Mouse (Mus musculus) thymus, postnatal 10 days (tissue): Measurements from ENCODE around the gene Mettl7a3.
"Not testable (repeated sequence)": the region's sequence is repeated elsewhere in the genome, so short reads cannot be mapped to it uniquely, and the experiment has no call there.

Experiments used
- DNase-seq, 2 experiments: peaks; one replicate each; pipeline ENCODE4 v3.0.0; 2021; ENCODE audit warnings: low spot score in 2 of 2

The Mettl7a3 gene

GRCm38 (mm10) chr15:100330739-100331138 is 4.0 kb upstream of the Mettl7a3 start:
- DNase-seq = no peak

GRCm38 (mm10) chr15:100332077-100332961 is 2.4 kb upstream of the Mettl7a3 start:
- not testable (repeated sequence) for DNase-seq

- not testable (repeated sequence) for DNase-seq
Observed at GRCm38 (mm10) chr15:100337328-100337727, 2.6 kb downstream of the Mettl7a3 start.

- DNase-seq = peak; percentile 53 to 70
Observed at GRCm38 (mm10) chr15:100337847-100338246, 3.1 kb downstream of the Mettl7a3 start.

- not testable (repeated sequence) for DNase-seq
Observed at GRCm38 (mm10) chr15:100341314-100341980, 6.7 kb downstream of the Mettl7a3 start.

GRCm38 (mm10) chr15:100345484-100345883 is 10.8 kb downstream of the Mettl7a3 start:
- no peak for DNase-seq

GRCm38 (mm10) chr15:100346761-100347160 is 12.0 kb downstream of the Mettl7a3 start:
- no peak for DNase-seq

- no peak for DNase-seq
Observed at GRCm38 (mm10) chr15:100349496-100349895, 14.8 kb downstream of the Mettl7a3 start.

GRCm38 (mm10) chr15:100351501-100352060 is 16.9 kb downstream of the Mettl7a3 start:
- no peak for DNase-seq

GRCm38 (mm10) chr15:100352711-100353250 is 18.1 kb downstream of the Mettl7a3 start, which contains the start of the genes Methig1 and Mettl7a2:
Gene Methig1, plus strand, starts transcription at chr15:100353149.
Gene Mettl7a2, plus strand, starts transcription at chr15:100353200.
- DNase-seq = no peak

GRCm38 (mm10) chr15:100353399-100353798 is 18.7 kb downstream of the Mettl7a3 start:
- DNase-seq = not testable (repeated sequence)

GRCm38 (mm10) chr15:100355876-100356275 is 21.1 kb downstream of the Mettl7a3 start:
- no peak for DNase-seq

GRCm38 (mm10) chr15:100364242-100364641 is 29.5 kb downstream of the Mettl7a3 start, which contains the start of gene Higd1c:
Gene Higd1c, plus strand, starts transcription at chr15:100364542.
- DNase-seq = no peak

- not testable (repeated sequence) for DNase-seq
Observed at GRCm38 (mm10) chr15:100365967-100366366, 31.2 kb downstream of the Mettl7a3 start.

- DNase-seq = no peak
Observed at GRCm38 (mm10) chr15:100367119-100367518, 32.4 kb downstream of the Mettl7a3 start.

- peak in 1 of 2 experiments; percentile 60 for DNase-seq
Observed at GRCm38 (mm10) chr15:100375066-100375465, 40.3 kb downstream of the Mettl7a3 start.

- DNase-seq = not testable (repeated sequence)
Observed at GRCm38 (mm10) chr15:100377847-100378505, 43.2 kb downstream of the Mettl7a3 start.

GRCm38 (mm10) chr15:100379658-100380057 is 44.9 kb downstream of the Mettl7a3 start:
- DNase-seq = no peak

GRCm38 (mm10) chr15:100380104-100380503 is 45.4 kb downstream of the Mettl7a3 start:
- no peak for DNase-seq

- no peak for DNase-seq
Observed at GRCm38 (mm10) chr15:100385705-100386104, 51.0 kb downstream of the Mettl7a3 start.

- DNase-seq = no peak
Observed at GRCm38 (mm10) chr15:100387544-100388223, 53.0 kb downstream of the Mettl7a3 start.
